Mouse (Mus musculus) cortical plate, adult 2 months (tissue): ENCODE data around the gene Scd3. TPM values are rescaled to one million over a fixed set of nuclear protein-coding genes. Genes with fewer than 3 reads are reported as not detected.

Experiments
- H3K27ac ChIP-seq: fragments of 200-500 bp; 2 replicates; pipeline ENCODE4 v1.5.1; 2012; ENCODE audit warnings: low read length, control low read depth, inconsistent platforms; ENCODE audit not compliant: insufficient read depth
- H3K4me1 ChIP-seq: fragments of 200-500 bp; 2 replicates; pipeline ENCODE4 v1.6.1; 2011; ENCODE audit warnings: low read length; ENCODE audit not compliant: control insufficient read depth, insufficient read depth
- H3K4me3 ChIP-seq: fragments of 200-500 bp; 2 replicates; pipeline ENCODE4 v1.5.1; 2011; ENCODE audit warnings: mild to moderate bottlenecking, low read length, control low read depth; ENCODE audit not compliant: insufficient read depth
- CTCF ChIP-seq: fragments of 200-500 bp; IDR thresholded peaks from 2 replicates; pipeline ENCODE4 v1.5.1; 2011; ENCODE audit warnings: mild to moderate bottlenecking, control low read depth, low read length; ENCODE audit not compliant: insufficient read depth; ENCODE audit errors: extremely low read depth
- POLR2A ChIP-seq: fragments of 200-500 bp; IDR thresholded peaks from 2 replicates; pipeline ENCODE4 v1.6.1; 2011; ENCODE audit warnings: mild to moderate bottlenecking, low read length, control low read depth; ENCODE audit not compliant: insufficient read depth; ENCODE audit errors: extremely low read depth
- polyA plus RNA-seq: library from polyadenylated mRNA; depleted of rRNA; stranded (reverse); fragments of >200 nt; gene quantifications from 2 replicates; pipeline ENCODE4 v1.2.3, GENCODE M21; 2012

Gene Scd3
- polyA plus RNA-seq, 1 experiment = 4.9 TPM

DNA sequence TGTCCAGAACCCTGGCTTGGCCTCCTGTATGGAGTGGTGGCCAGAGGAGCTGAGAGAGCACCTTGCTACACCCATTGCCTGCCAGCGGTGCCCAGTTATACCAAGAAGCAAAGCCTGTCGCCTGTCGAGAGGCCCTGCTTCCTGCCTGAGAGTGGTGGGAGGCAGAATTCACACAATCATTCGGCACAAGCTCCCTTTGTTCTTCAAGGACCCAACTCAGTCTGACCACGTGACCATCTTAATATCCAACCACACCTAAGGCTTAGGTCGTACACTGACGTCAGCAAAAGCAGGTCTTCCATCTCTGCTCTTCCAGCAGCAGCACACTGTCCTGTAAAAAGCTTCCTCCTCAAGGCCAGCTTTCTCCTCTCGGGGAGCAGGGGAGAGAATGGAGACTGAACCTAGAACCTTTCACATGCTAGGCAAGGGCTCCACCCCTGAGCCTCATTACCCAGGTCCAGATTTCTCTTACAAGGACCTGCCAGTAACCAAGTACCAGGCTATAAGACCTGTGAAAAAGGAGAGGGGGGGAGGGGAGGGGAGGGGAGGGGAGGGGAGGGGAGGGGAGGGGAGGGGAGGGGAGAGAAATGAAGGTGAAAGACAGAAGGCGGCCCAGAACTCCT is 79.6 kb downstream of the Scd3 start:
- peaks cover 8% of the 10 kb centered on the region for H3K4me1 ChIP-seq
- H3K4me3 ChIP-seq = no peak overlapping the region
- TF ChIP-seq CTCF (no peak), POLR2A (no peak)
- H3K27ac ChIP-seq = no peak overlapping the region

DNA sequence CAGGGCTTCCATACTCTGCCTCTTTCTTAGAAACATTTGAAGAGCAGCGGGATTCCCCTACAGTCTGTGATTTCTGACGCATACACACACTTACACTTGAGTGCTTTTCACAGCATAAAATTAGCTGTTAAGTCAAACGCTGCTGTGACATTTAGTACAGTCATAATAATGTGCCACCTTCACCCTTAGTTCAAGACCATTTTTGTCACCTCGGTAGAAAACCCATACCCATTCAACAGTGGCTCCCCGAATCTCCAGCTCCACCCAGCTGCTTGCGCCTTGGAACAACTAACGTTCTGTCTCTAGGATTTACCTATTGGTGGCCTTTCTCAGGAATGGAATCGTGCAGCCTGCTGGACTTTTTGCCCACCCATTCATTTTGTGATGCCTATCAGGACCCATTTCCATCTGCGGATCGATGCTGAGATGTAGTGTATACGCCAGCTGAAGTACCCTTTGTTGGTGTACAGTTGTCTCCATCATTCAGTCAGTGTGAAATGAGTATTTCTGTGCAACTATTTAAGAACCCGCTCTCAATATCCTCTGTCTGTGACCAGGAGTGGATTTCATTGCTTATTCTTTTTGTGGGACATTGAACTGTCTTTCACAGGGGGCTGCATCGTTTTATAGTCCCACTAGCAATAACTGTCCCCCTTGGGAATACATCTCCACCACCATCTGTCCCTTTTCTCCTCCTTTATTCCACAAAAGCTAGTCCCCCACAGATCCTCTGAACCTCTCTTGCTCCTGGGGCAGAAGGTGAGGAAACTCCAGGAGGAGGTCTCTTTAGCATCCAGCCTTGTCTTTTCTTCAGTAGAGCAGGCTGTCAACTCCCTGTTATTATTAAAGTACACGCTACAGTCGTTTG is 80.3 kb downstream of the Scd3 start:
- TF ChIP-seq CTCF (no peak), POLR2A (no peak)
- peak overlapping the region; percentile 79 for H3K27ac ChIP-seq
- H3K4me3 ChIP-seq = peak overlapping the region; percentile 54; the same call in 1 of the 2 replicates

GRCm38 (mm10) chr19:44284025-44284695 is 81.1 kb downstream of the Scd3 start:
- TF ChIP-seq POLR2A = peak; percentile 24; the same call in 1 of the 2 replicates
- no peak for TF ChIP-seq CTCF
- peaks cover 8% of the 10 kb centered on the region for H3K4me1 ChIP-seq
- peak overlapping the region; percentile 79 for H3K27ac ChIP-seq
- H3K4me3 ChIP-seq = peak overlapping the region; percentile 54

More for the DNA sequence above, 80.3 kb downstream of the Scd3 start:
- peaks cover 8% of the 10 kb centered on the region for H3K4me1 ChIP-seq

- Histone ChIP-seq H3K27ac (peak overlapping the region; percentile 67), H3K4me1 (peaks cover 8% of the 10 kb centered on the region), H3K4me3 (peak overlapping the region; percentile 54)
- no peak for TF ChIP-seq POLR2A
- TF ChIP-seq CTCF = no peak
Measured at GRCm38 (mm10) chr19:44284723-44285122, 81.7 kb downstream of the Scd3 start.

DNA sequence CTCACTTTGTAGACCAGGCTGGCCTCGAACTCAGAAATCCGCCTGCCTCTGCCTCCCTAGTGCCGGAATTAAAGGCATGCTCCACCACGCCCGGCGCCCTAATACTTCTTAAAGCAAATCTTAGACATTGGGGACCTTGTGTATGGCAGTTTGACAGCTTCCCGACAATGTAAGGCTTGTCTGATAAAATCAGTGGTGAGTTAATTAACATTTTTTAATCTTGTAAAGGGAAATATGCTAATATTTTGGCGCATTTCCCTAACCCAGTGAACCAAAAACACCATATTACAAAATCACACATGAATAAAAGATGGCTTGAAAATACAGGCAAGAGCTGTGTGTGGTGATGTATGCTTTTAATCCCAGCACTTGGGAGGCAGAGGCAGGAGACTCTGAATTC is 82.5 kb downstream of the Scd3 start:
- TF ChIP-seq CTCF (no peak), POLR2A (no peak)
- H3K27ac ChIP-seq = no peak overlapping the region
- no peak overlapping the region for H3K4me3 ChIP-seq
- peaks cover 8% of the 10 kb centered on the region for H3K4me1 ChIP-seq

- peaks cover 8% of the 10 kb centered on the region for H3K4me1 ChIP-seq
- H3K4me3 ChIP-seq = no peak overlapping the region
- TF ChIP-seq CTCF (no peak), POLR2A (no peak)
- no peak overlapping the region for H3K27ac ChIP-seq
Measured at GRCm38 (mm10) chr19:44286109-44286508, 83.0 kb downstream of the Scd3 start.

GRCm38 (mm10) chr19:44287415-44288110 is 84.5 kb downstream of the Scd3 start:
- H3K4me1 ChIP-seq = peaks cover 8% of the 10 kb centered on the region
- no peak overlapping the region for H3K27ac ChIP-seq
- no peak overlapping the region for H3K4me3 ChIP-seq
- TF ChIP-seq CTCF (no peak), POLR2A (no peak)

DNA sequence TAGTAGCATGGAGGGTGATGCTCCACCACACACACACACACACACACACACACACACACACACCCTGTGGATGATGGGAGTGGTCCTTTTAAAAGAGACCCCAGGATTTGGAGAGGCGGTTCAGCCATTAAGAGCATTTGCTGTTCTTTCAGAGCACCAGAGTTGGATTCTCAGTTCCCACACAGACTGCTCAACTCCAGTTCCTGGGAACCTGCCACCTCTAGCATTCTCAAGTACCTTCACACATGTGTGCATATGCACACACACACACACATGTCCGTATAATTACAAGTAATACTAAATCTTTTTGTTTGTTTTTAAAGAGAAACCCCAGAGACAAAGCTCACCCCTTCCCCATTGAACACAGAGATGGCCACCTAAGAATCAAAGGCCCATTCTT is 89.0 kb downstream of the Scd3 start:
- no peak for TF ChIP-seq POLR2A
- TF ChIP-seq CTCF = no peak
- H3K4me3 ChIP-seq = no peak overlapping the region
- no peaks in the 10 kb centered on the region; the same call in 1 of the 2 replicates for H3K4me1 ChIP-seq
- H3K27ac ChIP-seq = no peak overlapping the region

GRCm38 (mm10) chr19:44292483-44292882 is 89.4 kb downstream of the Scd3 start:
- Histone ChIP-seq H3K27ac (no peak overlapping the region), H3K4me1 (no peaks in the 10 kb centered on the region; the same call in none of the 2 replicates), H3K4me3 (no peak overlapping the region)
- no peak for TF ChIP-seq POLR2A
- no peak for TF ChIP-seq CTCF
